ENCODE assay signal across 9 mouse cellular contexts in genomic region chr9:124440724-124441045, GRCm38 (mm10). TPM values are rescaled to one million over a fixed set of nuclear protein-coding genes. Genes with fewer than 3 reads are reported as not detected.
DNase-seq lines count a peak whose midpoint lies in the region; ATAC-seq and TF ChIP-seq lines count a peak whose summit lies in the region.
"Had no signal": no experiment of that assay in that cellular context is flagged by ENCODE, and none has a peak within 500 bp of the region (broad histone marks: within the 10 kb centered on the region; RNA-seq: fewer than 3 reads in every experiment).

No protein-coding gene starts in this region.

- no peak for TF ChIP-seq POLR2A in thymus, adult 2 months (IDR thresholded peaks at IDR 0.05; ENCODE audit: control insufficient read depth, extremely low read depth, insufficient read depth, low read length, poor library complexity)

- peak overlapping the region; percentile 32 for H3K4me2 ChIP-seq in neural tube, embryonic 15.5 days

- H3K9ac ChIP-seq in neural tube, embryonic 15.5 days (replicated peaks): no peak overlapping the region

- WGBS in neural tube, embryonic 15.5 days: 71% methylated on average over 13 of the region's 14 CpGs
- WGBS in thymus, adult 2 months: 84% methylated on average over 14 of the region's 14 CpGs

- H3K36me3 ChIP-seq in neural tube, embryonic 15.5 days: peaks cover 36% of the 10 kb centered on the region
- H3K36me3 ChIP-seq in thymus, adult 2 months (ENCODE audit: control insufficient read depth, insufficient read depth, low read length): peaks cover 14% of the 10 kb centered on the region

- H3K27me3 ChIP-seq in neural tube, embryonic 15.5 days (replicated peaks): no peaks in the 10 kb centered on the region
- no peaks in the 10 kb centered on the region for H3K27me3 ChIP-seq in thymus, adult 2 months (ENCODE audit: control insufficient read depth, insufficient read depth, low read length)

- no peak for TF ChIP-seq CTCF in thymus, adult 2 months (IDR thresholded peaks at IDR 0.05; ENCODE audit: borderline replicate concordance, control insufficient read depth, extremely low read depth, insufficient read depth, low read length, poor library complexity)

- peak; percentile 25 for DNase-seq in gastrocnemius, postnatal 14 days
- no peak for DNase-seq in gastrocnemius, adult 18-20 months (ENCODE audit: low spot score)
- peak; percentile 9 for DNase-seq in retina, postnatal 1 day
- no peak for DNase-seq in retina, embryonic 14.5 days (ENCODE audit: low spot score)
- peak; percentile 34 for DNase-seq in kidney, postnatal 10 days
- DNase-seq in thymus, adult 2 months: no peak
- DNase-seq in layer of hippocampus, postnatal 36 days: no peak

- intact Hi-C loops in gastrocnemius, postnatal 14 days (cut with DNase I; ENCODE audit: low total_unique reads): no loop called here

- no peaks in the 10 kb centered on the region for H3K4me1 ChIP-seq in neural tube, embryonic 15.5 days
- no peaks in the 10 kb centered on the region for H3K4me1 ChIP-seq in thymus, adult 2 months (replicated peaks; ENCODE audit: control insufficient read depth, insufficient read depth, low read length)

- H3K9me3 ChIP-seq in neural tube, embryonic 15.5 days (replicated peaks): peaks cover 11% of the 10 kb centered on the region

- ATAC-seq in neural tube, embryonic 15.5 days (ENCODE audit: low FRiP score): no peak; the same call in 1 of the 2 replicates

- peak overlapping the region; percentile 15; the same call in 1 of the 2 replicates for H3K4me3 ChIP-seq in neural tube, embryonic 15.5 days (replicated peaks)
- H3K4me3 ChIP-seq in thymus, adult 2 months (ENCODE audit: control insufficient read depth, insufficient read depth, low read length): no peak overlapping the region

- no peak overlapping the region for H3K27ac ChIP-seq in neural tube, embryonic 15.5 days (replicated peaks)
- H3K27ac ChIP-seq in thymus, adult 2 months (ENCODE audit: control insufficient read depth, insufficient read depth, low read length): no peak overlapping the region
- H3K27ac ChIP-seq: macrophage had no signal

RNA-seq across cellular contexts. Expression of gene Ppp2r3d, which starts 36.0 kb away (rescaled TPM):
- total RNA-seq in gastrocnemius, postnatal 14 days (2021): 10 to 100 TPM; 47.1 to 62.1 TPM
- total RNA-seq in gastrocnemius, adult 18-20 months (2021): 10 to 100 TPM; 27.9 to 30.0 TPM
- 153 and 158 TPM in 2 replicates for polyA plus RNA-seq in neural tube, embryonic 15.5 days (2015; fragmentation: Nextera tagmentation; extraction: Ambion mirVana)
- 497 and 584 TPM in 2 replicates for polyA plus RNA-seq in thymus, adult 2 months (2012; rRNA removed)
- 10 to 100 TPM; 95.5 to 95.6 TPM for total RNA-seq in layer of hippocampus, postnatal 36 days (2021)

RNA-seq across cellular contexts. Expression of gene Gm21836, which starts 52.9 kb away (rescaled TPM):
- total RNA-seq in gastrocnemius, postnatal 14 days (2021): not detected
- total RNA-seq in gastrocnemius, adult 18-20 months (2021): not detected
- polyA plus RNA-seq in neural tube, embryonic 15.5 days (2015; fragmentation: Nextera tagmentation; extraction: Ambion mirVana): not detected in 2 replicates
- not detected in 2 replicates for polyA plus RNA-seq in thymus, adult 2 months (2012; rRNA removed)
- not detected for total RNA-seq in layer of hippocampus, postnatal 36 days (2021)
- polyA plus RNA-seq: macrophage had no signal

Comparison
In these comparisons a context has a peak if more than half of its experiments do, and no peak if none do; other contexts are left out.
1. DNase-seq: peak in gastrocnemius, postnatal 14 days (single experiment), retina, postnatal 1 day (single experiment) and kidney, postnatal 10 days (single experiment); none in gastrocnemius, adult 18-20 months (single experiment), retina, embryonic 14.5 days (single experiment), thymus, adult 2 months (single experiment) and layer of hippocampus, postnatal 36 days (0 of 2).